Mouse (Mus musculus) megakaryocyte, adult 5-6 weeks (primary cell): ENCODE data around the gene Fam240a. TPM values are rescaled to one million over a fixed set of nuclear protein-coding genes. Genes with fewer than 3 reads are reported as not detected.
A peak's percentile ranks its signal among the peaks of the same experiment; 100 is the strongest.

Experiments used
- ATAC-seq: 2 replicates; pipeline ENCODE4 v1.8.0; 2016; ENCODE audit warnings: mild to moderate bottlenecking, inconsistent platforms; ENCODE audit not compliant: poor library complexity, severe bottlenecking
- total RNA-seq, 2 experiments: library from RNA; stranded (forward) in 1 of 2; stranded (reverse) in 1 of 2; fragments of 153-499, 151-499 nt in 1 of 2; fragments of 221-1000, 200-1000 nt in 1 of 2; gene quantifications; 2 replicates each; pipeline versions ENCODE4 v1.2.3 to v1.2.4; 2015 to 2017

The Fam240a gene
- total RNA-seq, 2 experiments from 2014 or later = not detected

GRCm38 (mm10) chr9:110945926-110946325 is 29.3 kb upstream of the Fam240a start, which contains the start of gene Tdgf1:
Gene Tdgf1, minus strand, starts transcription at chr9:110946158.
- ATAC-seq = no peak

GRCm38 (mm10) chr9:110945343-110945742 is 28.7 kb upstream of the Fam240a start:
- no peak for ATAC-seq

GRCm38 (mm10) chr9:110944265-110944664 is 27.6 kb upstream of the Fam240a start:
- no peak for ATAC-seq

- ATAC-seq = no peak
These were observed 21.1 kb upstream of the Fam240a start for GRCm38 (mm10) chr9:110937506-110938490.

- ATAC-seq = no peak
These were observed 19.3 kb upstream of the Fam240a start for GRCm38 (mm10) chr9:110935941-110936340.

- ATAC-seq = no peak
These were observed 17.3 kb upstream of the Fam240a start for GRCm38 (mm10) chr9:110933850-110934437.

- ATAC-seq = no peak
These were observed 14.9 kb upstream of the Fam240a start for GRCm38 (mm10) chr9:110931573-110931972.

GRCm38 (mm10) chr9:110922759-110923158 is 6.1 kb upstream of the Fam240a start:
- peak; percentile 67; the same call in 1 of the 2 replicates for ATAC-seq

GRCm38 (mm10) chr9:110920665-110921419 is 4.2 kb upstream of the Fam240a start:
- no peak for ATAC-seq

- ATAC-seq = no peak
These were observed 1.2 kb downstream of the Fam240a start for GRCm38 (mm10) chr9:110915466-110915865.

GRCm38 (mm10) chr9:110914631-110915236 is 1.9 kb downstream of the Fam240a start:
- no peak for ATAC-seq

- ATAC-seq = no peak
These were observed 7.2 kb downstream of the Fam240a start for GRCm38 (mm10) chr9:110909371-110909967.

- no peak for ATAC-seq
These were observed 8.0 kb downstream of the Fam240a start for GRCm38 (mm10) chr9:110908631-110909016.

- ATAC-seq = no peak
These were observed 8.6 kb downstream of the Fam240a start for GRCm38 (mm10) chr9:110907838-110908630.

GRCm38 (mm10) chr9:110907201-110907837 is 9.3 kb downstream of the Fam240a start:
- no peak for ATAC-seq

GRCm38 (mm10) chr9:110902271-110902670 is 14.4 kb downstream of the Fam240a start:
- ATAC-seq = no peak

GRCm38 (mm10) chr9:110901204-110901603 is 15.5 kb downstream of the Fam240a start:
- ATAC-seq = no peak

GRCm38 (mm10) chr9:110899451-110900008 is 17.1 kb downstream of the Fam240a start:
- no peak for ATAC-seq

GRCm38 (mm10) chr9:110896595-110896994 is 20.1 kb downstream of the Fam240a start:
- ATAC-seq = peak; percentile 26; the same call in 1 of the 2 replicates
